Mouse (Mus musculus): ENCODE data around the gene Acot7. TPM values are rescaled to one million over a fixed set of nuclear protein-coding genes. Genes with fewer than 3 reads are reported as not detected.

Acot7 gene
- polyA plus RNA-seq, 1 experiment from 2014 or later: 480 TPM

GRCm38 (mm10) chr4:152317631-152318033 lies 139.7 kb downstream of the Acot7 start:
- Histone ChIP-seq H3K9ac (ENCODE audit: low read depth, low read length) (no peak overlapping the region), H3K27me3 (ENCODE audit: control insufficient read depth, insufficient read depth, low read depth, low read length) (peaks cover 56% of the 10 kb centered on the region), H3K9me3 (replicated peaks; ENCODE audit: control insufficient read depth, low read length, poor library complexity, severe bottlenecking) (no peaks in the 10 kb centered on the region), H3K4me3 (ENCODE audit: low read depth, low read length) (no peak overlapping the region), H3K36me3 (ENCODE audit: control insufficient read depth, insufficient read depth, low read length) (no peaks in the 10 kb centered on the region), H3K4me1 (ENCODE audit: control insufficient read depth, insufficient read depth, low read length) (peaks cover 21% of the 10 kb centered on the region), H3K4me2 (ENCODE audit: low read length) (no peak overlapping the region), H3K27ac (ENCODE audit: low read length) (no peak overlapping the region)
- no peak for ATAC-seq
- 81% methylated on average over 6 of the region's 6 CpGs for WGBS

DNA sequence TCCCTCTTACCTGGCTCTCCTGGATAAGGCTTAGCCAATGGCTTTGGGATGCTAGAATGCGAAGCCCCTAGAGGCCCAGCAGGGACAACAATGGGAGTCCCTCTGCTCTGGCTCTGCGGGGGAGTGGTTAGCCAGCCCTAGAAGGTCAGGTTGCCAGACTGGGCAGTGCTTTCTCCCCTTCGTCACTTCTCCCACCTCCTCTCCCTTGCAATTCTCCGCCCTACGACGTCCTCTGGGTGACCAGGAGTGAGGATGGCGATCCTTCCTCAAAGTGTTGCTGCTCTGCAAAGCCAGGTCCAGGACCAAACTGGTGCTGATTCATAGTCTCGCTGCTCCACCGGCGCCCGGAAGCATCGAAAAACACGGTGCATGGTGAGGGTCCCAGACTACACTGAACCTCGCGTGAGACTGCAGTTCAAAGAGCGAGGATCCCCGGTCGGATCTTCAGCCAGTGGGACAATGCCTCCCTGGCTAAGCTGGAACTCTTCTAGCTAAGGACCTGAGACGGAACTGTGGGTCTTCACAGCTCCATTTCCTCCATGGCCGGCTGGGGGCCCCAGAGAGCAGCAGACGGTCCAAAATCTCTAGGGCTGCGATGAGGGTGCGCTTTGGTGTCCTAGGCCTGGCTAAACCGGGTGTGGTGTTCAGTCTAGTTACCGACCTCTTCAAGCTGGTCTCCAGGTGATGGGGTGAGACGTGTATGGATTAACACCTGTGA lies 140.7 kb downstream of the Acot7 start, which contains the start of gene Rnf207:
Gene Rnf207 (minus strand): TSS at position 477 of the 718 bp plus-strand sequence.
- H3K4me3 ChIP-seq (ENCODE audit: low read depth, low read length): no peak within 1 kb of the TSS
- H3K4me1 ChIP-seq (ENCODE audit: control insufficient read depth, insufficient read depth, low read length): peaks cover 12% of the 10 kb centered on the region
- H3K27me3 ChIP-seq (ENCODE audit: control insufficient read depth, insufficient read depth, low read depth, low read length): peaks cover 53% of the 10 kb centered on the region
- H3K27ac ChIP-seq (ENCODE audit: low read length): no peak within 1 kb of the TSS
- ATAC-seq: no peak
- 4% methylated on average over 26 of the region's 26 CpGs for WGBS
- H3K9me3 ChIP-seq (replicated peaks; ENCODE audit: control insufficient read depth, low read length, poor library complexity, severe bottlenecking): no peaks in the 10 kb centered on the region
- peak within 1 kb of the TSS; percentile 52 for H3K9ac ChIP-seq (ENCODE audit: low read depth, low read length)
- H3K4me2 ChIP-seq (ENCODE audit: low read length): peak within 1 kb of the TSS; percentile 29; the same call in 1 of the 2 replicates
- no peaks in the 10 kb centered on the region for H3K36me3 ChIP-seq (ENCODE audit: control insufficient read depth, insufficient read depth, low read length)

Other genes with a start within 250 kb of the Acot7 start
- gene Dnajc11, start 244.4 kb upstream of the Acot7 start, polyA plus RNA-seq (2015; fragmentation: Nextera tagmentation; extraction: Ambion mirVana): 81.3 and 81.6 TPM in 2 replicates
- gene Thap3, start 189.1 kb upstream of the Acot7 start, polyA plus RNA-seq (2015; fragmentation: Nextera tagmentation; extraction: Ambion mirVana): 30.9 and 33.9 TPM in 2 replicates
- gene Phf13, start 181.9 kb upstream of the Acot7 start, polyA plus RNA-seq (2015; fragmentation: Nextera tagmentation; extraction: Ambion mirVana): 21.2 and 24.4 TPM in 2 replicates
- 3.0 and 3.4 TPM in 2 replicates for gene Klhl21, start 169.3 kb upstream of the Acot7 start, polyA plus RNA-seq (2015; fragmentation: Nextera tagmentation; extraction: Ambion mirVana)
- gene Zbtb48, start 150.5 kb upstream of the Acot7 start, polyA plus RNA-seq (2015; fragmentation: Nextera tagmentation; extraction: Ambion mirVana): 19.3 and 21.5 TPM in 2 replicates
- 2.1 and 2.4 TPM in 2 replicates for gene Tas1r1, start 139.6 kb upstream of the Acot7 start, polyA plus RNA-seq (2015; fragmentation: Nextera tagmentation; extraction: Ambion mirVana)
- 22.8 and 24.0 TPM in 2 replicates for gene Nol9, start 138.8 kb upstream of the Acot7 start, polyA plus RNA-seq (2015; fragmentation: Nextera tagmentation; extraction: Ambion mirVana)
- 11.8 and 13.1 TPM in 2 replicates for gene Plekhg5, start 105.6 kb upstream of the Acot7 start, polyA plus RNA-seq (2015; fragmentation: Nextera tagmentation; extraction: Ambion mirVana)
- 0.37 and 0.83 TPM in 2 replicates for gene Tnfrsf25, start 62.2 kb upstream of the Acot7 start, polyA plus RNA-seq (2015; fragmentation: Nextera tagmentation; extraction: Ambion mirVana)
- gene Espn, start 25.8 kb upstream of the Acot7 start, polyA plus RNA-seq (2015; fragmentation: Nextera tagmentation; extraction: Ambion mirVana): 0.14 and 0.25 TPM in 2 replicates
- gene Hes2, start 19.3 kb upstream of the Acot7 start, polyA plus RNA-seq (2015; fragmentation: Nextera tagmentation; extraction: Ambion mirVana): not detected in 2 replicates
- gene Gpr153, start 96.1 kb downstream of the Acot7 start, polyA plus RNA-seq (2015; fragmentation: Nextera tagmentation; extraction: Ambion mirVana): 13.8 and 16.2 TPM in 2 replicates
- gene Hes3, start 113.5 kb downstream of the Acot7 start, polyA plus RNA-seq (2015; fragmentation: Nextera tagmentation; extraction: Ambion mirVana): 0.19 and 0.41 TPM in 2 replicates
- gene Icmt, start 119.1 kb downstream of the Acot7 start, polyA plus RNA-seq (2015; fragmentation: Nextera tagmentation; extraction: Ambion mirVana): 20.6 and 20.7 TPM in 2 replicates
- gene Rnf207, start 140.9 kb downstream of the Acot7 start, polyA plus RNA-seq (2015; fragmentation: Nextera tagmentation; extraction: Ambion mirVana): 6.4 and 9.5 TPM in 2 replicates
- gene Rpl22, start 147.6 kb downstream of the Acot7 start, polyA plus RNA-seq (2015; fragmentation: Nextera tagmentation; extraction: Ambion mirVana): 117 and 136 TPM in 2 replicates
- gene Chd5, start 160.5 kb downstream of the Acot7 start, polyA plus RNA-seq (2015; fragmentation: Nextera tagmentation; extraction: Ambion mirVana): 55.2 and 66.7 TPM in 2 replicates